Mouse (Mus musculus) limb, embryonic 10.5 days (tissue): Measurements from ENCODE around the gene Pdzk1. TPM values are rescaled to one million over a fixed set of nuclear protein-coding genes. Genes with fewer than 3 reads are reported as not detected.
A peak's percentile ranks its signal among the peaks of the same experiment; 100 is the strongest.

Source experiments
- DNase-seq: peaks from one replicate; pipeline ENCODE4 v3.0.0-alpha.2; 2017; ENCODE audit warnings: low spot score
- H3K27ac ChIP-seq: fragments of 300-500 bp; sonication (generic); 2 replicates; pipeline ENCODE4 v1.5.1; 2016; ENCODE audit warnings: mild to moderate bottlenecking
- H3K27me3 ChIP-seq: fragments of 300-500 bp; sonication (generic); 2 replicates; pipeline ENCODE4 v1.6.1; 2016; ENCODE audit warnings: low read depth, mild to moderate bottlenecking; ENCODE audit not compliant: poor library complexity, severe bottlenecking
- H3K36me3 ChIP-seq: fragments of 300-500 bp; sonication (generic); 2 replicates; pipeline ENCODE4 v1.6.1; 2016; ENCODE audit warnings: mild to moderate bottlenecking, moderate library complexity
- H3K4me1 ChIP-seq: fragments of 300-500 bp; sonication (generic); 2 replicates; pipeline ENCODE4 v1.6.1; 2016
- H3K4me3 ChIP-seq: fragments of 300-500 bp; sonication (generic); 2 replicates; pipeline ENCODE4 v1.5.1; 2016; ENCODE audit warnings: mild to moderate bottlenecking, moderate library complexity
- H3K9me3 ChIP-seq: fragments of 300-500 bp; sonication (generic); replicated peaks from 2 replicates; pipeline ENCODE4 v1.6.1; 2016; ENCODE audit warnings: mild to moderate bottlenecking
- WGBS: fragments of 180-500 bp; shearing (Covaris S2); methylation state at CpG from one replicate; pipeline ENCODE4 v1.1.7; 2016; 5-methylcytosine and 5-hydroxymethylcytosine counted together
- polyA plus RNA-seq: library from polyadenylated mRNA; unstranded; fragments of >200 nt; fragmentation: Nextera tagmentation; extraction: Ambion mirVana; gene quantifications from 2 replicates; pipeline ENCODE4 v1.2.1, GENCODE M21; 2016

The Pdzk1 gene
- polyA plus RNA-seq, 1 experiment from 2014 or later: not detected

DNA sequence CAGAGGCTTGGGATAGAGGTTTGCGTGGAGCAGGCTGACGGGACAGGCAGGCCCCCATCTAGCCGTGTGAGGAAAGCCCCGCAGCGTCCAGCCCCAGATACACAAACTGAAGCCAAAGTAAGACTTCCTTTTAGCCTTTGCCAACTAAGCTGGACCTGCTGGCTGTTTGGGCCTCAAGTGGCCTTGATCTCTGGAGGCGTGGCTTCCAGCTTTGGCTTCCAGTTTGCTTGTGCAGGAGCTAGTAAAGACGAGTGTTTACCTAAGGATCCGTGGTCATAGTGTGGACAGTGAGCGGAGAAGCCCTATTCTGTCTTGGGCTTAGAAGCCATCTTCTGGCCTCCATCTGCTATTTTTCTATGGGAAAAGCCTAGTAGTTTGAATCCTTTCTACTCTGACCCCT is 16.7 kb downstream of the Pdzk1 start:
- Histone ChIP-seq H3K27me3 (no peaks in the 10 kb centered on the region), H3K4me3 (no peak overlapping the region), H3K4me1 (peaks cover 17% of the 10 kb centered on the region), H3K27ac (no peak overlapping the region), H3K36me3 (no peaks in the 10 kb centered on the region), H3K9me3 (no peaks in the 10 kb centered on the region)
- no peak for DNase-seq
- WGBS: 90% methylated on average over 9 of the region's 9 CpGs

DNA sequence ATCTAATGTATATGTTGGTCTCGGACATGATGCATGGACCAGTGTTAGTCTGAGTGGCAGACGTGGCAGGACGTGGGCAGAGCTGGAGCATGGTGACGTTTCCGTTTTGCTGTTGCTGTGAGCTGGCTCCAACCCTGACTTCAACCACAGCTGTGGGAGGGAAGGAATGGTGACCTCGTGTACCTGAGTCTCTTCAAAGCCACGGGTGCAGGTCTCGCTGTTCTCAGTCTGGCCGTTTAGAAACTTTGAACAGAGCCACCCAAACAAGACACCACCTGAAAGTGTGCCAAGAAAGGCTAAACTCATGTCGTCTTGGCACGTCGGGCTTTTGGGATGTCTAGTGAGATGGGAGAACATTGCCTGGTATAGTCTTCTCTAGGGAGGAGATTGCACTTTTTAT is 17.9 kb downstream of the Pdzk1 start:
- no peak overlapping the region for H3K4me3 ChIP-seq
- peaks cover 17% of the 10 kb centered on the region for H3K4me1 ChIP-seq
- H3K36me3 ChIP-seq: no peaks in the 10 kb centered on the region
- H3K27me3 ChIP-seq: no peaks in the 10 kb centered on the region
- no peak for DNase-seq
- no peaks in the 10 kb centered on the region for H3K9me3 ChIP-seq
- WGBS: 89% methylated on average over 12 of the region's 12 CpGs
- H3K27ac ChIP-seq: 0 out of 2 replicates have a peak overlapping the region, but pooled peaks have one; percentile 7

DNA sequence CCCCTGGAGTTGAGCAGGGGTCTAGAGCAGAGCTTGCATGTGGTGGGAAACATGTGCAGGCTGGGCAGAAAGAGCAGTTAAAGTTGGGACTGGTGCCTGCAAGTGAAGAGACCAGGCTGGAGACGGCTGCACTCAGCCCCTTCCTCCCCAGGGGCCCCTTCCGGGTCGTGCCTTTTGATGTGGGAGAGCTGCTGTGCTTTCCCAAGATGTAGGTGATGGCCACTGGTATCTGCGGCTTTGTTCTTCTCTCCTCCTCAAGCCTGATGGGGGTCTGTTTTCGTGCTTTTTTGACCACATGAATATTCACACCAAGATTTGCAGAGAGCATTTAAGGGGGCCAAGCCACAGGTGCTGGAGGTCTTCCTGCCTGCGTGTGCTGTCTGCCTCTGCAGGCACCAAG is 18.6 kb downstream of the Pdzk1 start:
- Histone ChIP-seq H3K4me3 (no peak overlapping the region), H3K4me1 (peaks cover 17% of the 10 kb centered on the region), H3K36me3 (no peaks in the 10 kb centered on the region), H3K9me3 (no peaks in the 10 kb centered on the region), H3K27me3 (no peaks in the 10 kb centered on the region), H3K27ac (peak overlapping the region; percentile 7; the same call in 1 of the 2 replicates)
- 16% methylated on average over 6 of the region's 6 CpGs for WGBS
- peak; percentile 34 for DNase-seq

DNA sequence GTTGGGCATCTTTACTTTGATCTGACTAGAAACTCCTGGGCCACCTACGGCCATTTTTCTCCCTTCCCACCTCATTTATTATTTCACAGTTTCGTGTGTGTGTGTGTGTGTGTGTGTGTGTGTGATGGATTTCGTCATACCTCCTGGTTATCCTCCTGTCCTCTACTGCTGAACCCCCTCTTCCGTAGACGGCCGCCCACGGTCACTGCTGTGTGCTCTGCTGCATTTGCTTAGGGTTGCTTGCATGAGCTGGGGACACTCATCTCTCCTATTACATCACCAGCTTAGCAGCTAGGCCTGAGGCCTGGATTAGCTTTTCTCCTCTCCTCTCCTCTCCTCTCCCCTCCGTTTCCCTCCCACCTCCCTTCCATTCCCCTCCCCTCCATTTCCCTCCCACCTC is 19.4 kb downstream of the Pdzk1 start:
- Histone ChIP-seq H3K27me3 (no peaks in the 10 kb centered on the region), H3K27ac (no peak overlapping the region), H3K4me3 (no peak overlapping the region), H3K9me3 (no peaks in the 10 kb centered on the region), H3K36me3 (no peaks in the 10 kb centered on the region), H3K4me1 (peaks cover 17% of the 10 kb centered on the region)
- 90% methylated on average over 7 of the region's 8 CpGs for WGBS
- DNase-seq: no peak

DNA sequence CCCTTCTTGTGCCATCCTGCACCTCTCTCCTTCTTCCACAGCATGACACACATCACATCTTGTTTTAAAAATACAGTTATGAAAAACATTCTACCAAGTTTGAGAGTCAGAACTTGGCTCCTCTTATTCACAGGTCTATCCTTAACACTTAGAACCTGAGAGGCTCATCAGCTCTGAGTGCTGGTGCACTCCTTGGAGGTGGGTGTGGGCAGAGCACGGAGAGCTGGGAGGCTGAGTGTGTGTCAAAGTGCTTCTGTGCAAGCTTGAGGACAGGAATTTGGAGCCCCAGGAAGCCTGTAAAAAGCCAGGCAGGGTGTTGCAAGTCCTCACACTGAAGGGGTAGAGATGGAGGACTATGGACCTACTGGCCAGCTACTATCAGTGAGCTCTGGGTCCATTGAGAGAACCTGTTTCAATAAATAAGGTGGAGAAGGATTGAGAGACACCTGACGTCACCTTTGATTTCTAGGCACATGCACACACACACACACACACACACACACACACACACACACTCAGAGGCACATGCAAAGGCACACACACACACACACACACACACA is 20.2 kb downstream of the Pdzk1 start:
- Histone ChIP-seq H3K9me3 (no peaks in the 10 kb centered on the region), H3K36me3 (no peaks in the 10 kb centered on the region), H3K27ac (no peak overlapping the region), H3K4me3 (no peak overlapping the region), H3K27me3 (no peaks in the 10 kb centered on the region), H3K4me1 (peaks cover 17% of the 10 kb centered on the region)
- DNase-seq: no peak
- WGBS: 93% methylated on average over 2 of the region's 2 CpGs

DNA sequence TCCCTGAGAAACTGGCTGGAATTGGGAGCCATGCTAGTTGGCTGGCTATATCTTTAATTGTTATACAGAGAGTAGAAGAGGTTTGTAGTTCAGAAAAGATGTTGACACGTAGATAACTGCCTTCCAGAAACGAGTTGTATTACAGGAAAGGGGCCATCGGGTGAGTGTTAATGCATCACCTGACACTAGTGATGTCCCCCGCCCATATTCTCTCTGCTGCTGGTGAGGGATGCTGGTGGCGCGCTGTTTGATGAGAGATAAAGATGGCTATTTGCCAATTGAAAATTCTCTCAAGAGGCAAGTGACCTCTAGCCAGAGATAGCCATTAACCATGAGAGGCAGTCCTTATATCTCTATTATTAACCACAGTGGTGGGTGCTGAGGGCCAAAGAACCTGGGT is 23.5 kb downstream of the Pdzk1 start:
- DNase-seq: no peak
- Histone ChIP-seq H3K27me3 (no peaks in the 10 kb centered on the region), H3K4me1 (peaks cover 6% of the 10 kb centered on the region), H3K4me3 (no peak overlapping the region), H3K9me3 (no peaks in the 10 kb centered on the region), H3K27ac (no peak overlapping the region), H3K36me3 (no peaks in the 10 kb centered on the region)
- WGBS: 79% methylated on average over 6 of the region's 6 CpGs

DNA sequence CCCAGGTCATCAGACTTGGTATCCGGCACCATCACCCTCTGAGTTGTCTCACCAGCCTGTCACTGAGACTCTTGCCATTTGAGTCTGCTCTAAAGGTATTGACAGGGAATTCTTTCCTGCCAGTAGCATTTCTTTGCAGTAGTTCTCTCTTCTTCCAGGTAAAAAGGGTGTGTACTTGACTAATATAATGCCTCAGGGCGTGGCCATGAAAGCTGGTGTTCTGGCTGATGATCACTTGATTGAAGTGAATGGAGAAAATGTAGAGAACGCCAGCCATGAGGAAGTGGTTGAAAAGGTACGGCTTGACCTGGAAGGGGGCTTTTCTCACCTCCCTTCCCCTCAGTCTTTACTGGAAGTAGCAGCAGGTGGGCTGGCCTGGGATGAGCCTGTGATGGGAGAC is 25.3 kb downstream of the Pdzk1 start:
- no peaks in the 10 kb centered on the region for H3K4me1 ChIP-seq
- WGBS: 87% methylated on average over 4 of the region's 4 CpGs
- H3K27me3 ChIP-seq: no peaks in the 10 kb centered on the region
- no peak overlapping the region for H3K4me3 ChIP-seq
- no peaks in the 10 kb centered on the region for H3K36me3 ChIP-seq
- H3K9me3 ChIP-seq: no peaks in the 10 kb centered on the region
- no peak overlapping the region for H3K27ac ChIP-seq
- DNase-seq: no peak

DNA sequence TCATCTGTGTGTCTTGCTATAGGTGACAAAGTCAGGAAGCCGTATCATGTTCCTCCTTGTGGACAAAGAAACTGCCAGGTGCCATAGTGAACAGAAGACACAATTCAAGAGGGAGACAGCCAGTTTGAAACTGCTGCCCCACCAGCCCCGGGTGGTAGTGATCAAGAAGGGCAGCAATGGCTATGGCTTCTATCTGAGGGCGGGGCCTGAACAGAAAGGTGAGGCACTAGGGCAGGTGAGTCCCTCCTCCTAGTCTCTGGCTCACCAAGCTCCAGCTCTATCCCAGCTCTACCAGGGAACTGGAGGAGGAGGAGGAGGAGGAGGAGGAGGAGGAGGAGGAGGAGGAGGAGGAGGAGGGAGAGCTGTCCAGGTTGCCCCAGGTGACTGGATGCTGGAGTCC is 26.7 kb downstream of the Pdzk1 start:
- Histone ChIP-seq H3K9me3 (no peaks in the 10 kb centered on the region), H3K27me3 (no peaks in the 10 kb centered on the region), H3K4me3 (no peak overlapping the region), H3K36me3 (no peaks in the 10 kb centered on the region), H3K4me1 (no peaks in the 10 kb centered on the region), H3K27ac (no peak overlapping the region)
- WGBS: 79% methylated on average over 3 of the region's 3 CpGs
- DNase-seq: no peak

DNA sequence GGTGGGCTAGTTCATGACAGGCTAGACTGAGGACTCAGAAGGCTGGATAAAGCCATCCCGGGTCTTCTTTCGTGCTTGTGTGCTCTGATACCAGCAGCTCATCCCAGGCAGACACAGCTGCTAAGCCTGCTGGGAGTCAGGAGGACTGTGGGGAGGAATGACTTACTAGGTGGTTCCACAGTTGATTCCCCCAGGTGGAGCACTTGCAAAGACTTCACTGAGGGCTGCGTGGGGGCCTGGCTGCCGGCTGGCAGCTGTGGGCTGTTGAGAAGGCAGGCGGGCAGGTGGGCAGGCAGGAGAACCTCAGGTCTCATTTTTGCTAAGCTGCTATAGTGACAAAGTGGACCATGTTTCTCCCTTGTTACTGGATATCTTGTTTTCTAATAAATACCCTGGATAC is 31.4 kb downstream of the Pdzk1 start:
- H3K4me3 ChIP-seq: no peak overlapping the region
- no peaks in the 10 kb centered on the region for H3K27me3 ChIP-seq
- no peaks in the 10 kb centered on the region for H3K9me3 ChIP-seq
- H3K4me1 ChIP-seq: no peaks in the 10 kb centered on the region
- H3K36me3 ChIP-seq: no peaks in the 10 kb centered on the region
- 94% methylated on average over 5 of the region's 5 CpGs for WGBS
- no peak overlapping the region for H3K27ac ChIP-seq
- no peak for DNase-seq

DNA sequence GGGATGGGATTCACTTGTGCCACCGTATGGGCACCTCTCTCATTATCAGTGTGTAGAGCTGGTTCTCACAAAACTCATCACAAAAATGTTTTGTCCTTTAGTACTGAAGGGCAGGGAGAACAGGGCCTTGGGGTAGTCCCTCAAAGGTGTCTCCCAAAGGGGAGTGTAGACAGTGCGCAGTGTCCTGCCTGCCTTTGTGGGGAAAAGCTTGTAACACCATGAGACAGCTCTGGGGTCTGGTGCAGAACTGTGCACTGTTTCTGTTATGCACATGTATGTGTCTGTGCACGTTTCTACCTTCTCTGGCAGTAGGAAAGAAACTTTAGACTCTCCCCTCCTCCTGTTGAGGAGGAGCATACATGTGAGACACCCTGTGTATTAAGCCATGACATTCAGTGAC is 38.8 kb downstream of the Pdzk1 start:
- H3K36me3 ChIP-seq: peaks cover 52% of the 10 kb centered on the region
- DNase-seq: no peak
- H3K4me3 ChIP-seq: no peak overlapping the region
- WGBS: 92% methylated on average over 3 of the region's 3 CpGs
- no peak overlapping the region for H3K27ac ChIP-seq
- H3K27me3 ChIP-seq: no peaks in the 10 kb centered on the region
- H3K9me3 ChIP-seq: no peaks in the 10 kb centered on the region
- H3K4me1 ChIP-seq: no peaks in the 10 kb centered on the region

DNA sequence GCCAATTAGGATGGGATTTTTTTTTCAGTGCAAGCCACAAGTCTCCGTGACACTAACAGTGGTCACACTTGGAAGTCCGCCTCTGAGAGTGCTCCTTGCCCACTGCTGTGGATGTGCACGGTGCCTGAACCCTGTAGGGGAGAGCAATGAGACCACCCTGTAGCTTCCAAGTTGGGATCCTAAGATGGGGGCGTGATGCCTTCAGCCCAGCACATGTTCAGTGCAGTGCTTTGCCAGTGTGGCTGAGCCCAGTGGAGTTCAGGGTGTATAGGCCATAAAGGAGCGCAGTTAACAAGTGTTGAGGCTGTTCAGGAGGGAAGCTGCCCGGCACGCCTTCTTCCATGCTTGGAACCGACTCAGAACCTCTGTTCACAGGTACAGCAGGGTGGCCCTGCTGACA is 39.5 kb downstream of the Pdzk1 start:
- no peak for DNase-seq
- peaks cover 59% of the 10 kb centered on the region for H3K36me3 ChIP-seq
- no peaks in the 10 kb centered on the region for H3K27me3 ChIP-seq
- no peak overlapping the region for H3K4me3 ChIP-seq
- H3K27ac ChIP-seq: no peak overlapping the region
- 95% methylated on average over 8 of the region's 8 CpGs for WGBS
- H3K4me1 ChIP-seq: no peaks in the 10 kb centered on the region
- no peaks in the 10 kb centered on the region for H3K9me3 ChIP-seq

DNA sequence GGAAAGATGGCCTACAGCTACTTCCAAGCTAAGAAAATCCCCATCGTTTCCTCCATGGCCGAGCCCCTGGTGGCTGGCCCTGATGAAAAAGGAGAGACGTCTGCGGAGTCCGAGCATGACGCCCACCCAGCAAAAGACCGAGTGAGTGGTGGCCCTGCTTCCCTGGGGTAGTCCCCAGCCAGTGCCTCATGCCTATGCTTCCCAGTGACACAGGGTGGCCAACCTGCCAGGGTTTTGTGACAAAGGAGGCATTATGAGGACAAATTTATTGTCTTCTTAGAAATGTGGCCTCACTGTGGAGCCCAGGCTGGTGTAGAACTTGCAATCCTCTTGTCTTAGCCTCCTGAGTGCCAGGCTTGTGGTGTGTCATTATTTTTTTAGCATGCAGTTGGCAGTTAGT is 40.0 kb downstream of the Pdzk1 start:
- Histone ChIP-seq H3K27me3 (no peaks in the 10 kb centered on the region), H3K4me1 (no peaks in the 10 kb centered on the region), H3K27ac (no peak overlapping the region), H3K9me3 (no peaks in the 10 kb centered on the region), H3K4me3 (no peak overlapping the region), H3K36me3 (peaks cover 64% of the 10 kb centered on the region)
- no peak for DNase-seq
- 90% methylated on average over 7 of the region's 7 CpGs for WGBS

DNA sequence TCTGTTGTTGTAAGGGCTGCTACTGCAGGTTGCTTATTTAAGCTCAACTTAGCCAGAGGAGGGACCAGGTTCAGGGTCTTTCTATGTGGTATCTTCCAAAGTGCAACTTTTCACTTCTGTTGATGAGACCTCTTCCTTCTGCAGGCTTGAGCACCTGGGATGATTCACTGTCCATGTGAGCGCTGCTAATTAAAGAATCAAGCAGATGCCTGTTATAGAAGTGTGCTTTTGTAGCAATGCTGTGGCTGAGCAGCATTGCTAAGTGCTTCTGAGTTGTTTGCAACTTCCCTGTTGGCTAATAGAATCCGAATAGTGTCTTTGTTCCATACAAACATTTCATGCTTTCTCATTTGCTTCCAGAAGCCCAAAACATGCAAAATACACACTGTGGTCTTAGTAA is 41.2 kb downstream of the Pdzk1 start:
- no peak overlapping the region for H3K27ac ChIP-seq
- WGBS: 96% methylated on average over 2 of the region's 2 CpGs
- H3K4me1 ChIP-seq: no peaks in the 10 kb centered on the region
- H3K9me3 ChIP-seq: no peaks in the 10 kb centered on the region
- H3K4me3 ChIP-seq: no peak overlapping the region
- no peak for DNase-seq
- peaks cover 74% of the 10 kb centered on the region for H3K36me3 ChIP-seq
- H3K27me3 ChIP-seq: no peaks in the 10 kb centered on the region

DNA sequence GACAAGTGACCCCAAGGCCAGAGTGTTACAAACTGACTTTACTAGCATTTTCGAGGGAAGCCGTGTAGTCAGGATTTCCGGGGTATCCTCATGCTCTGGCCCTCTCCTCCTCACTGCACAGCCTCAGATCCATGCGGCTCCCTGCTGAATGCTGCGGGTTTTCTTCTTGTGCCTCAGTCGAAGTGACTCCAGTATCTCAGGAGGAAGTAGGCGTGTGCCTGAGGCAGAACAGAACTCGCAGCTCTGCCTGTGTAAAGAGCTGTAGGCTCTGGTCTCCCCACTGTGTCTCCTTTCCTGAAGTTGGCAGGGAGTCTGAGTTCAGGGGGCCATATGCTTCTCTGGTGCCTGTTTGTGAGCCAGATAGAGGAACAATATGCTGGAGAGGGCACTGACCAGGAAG is 42.0 kb downstream of the Pdzk1 start:
- 90% methylated on average over 8 of the region's 8 CpGs for WGBS
- no peak overlapping the region for H3K27ac ChIP-seq
- DNase-seq: no peak
- no peak overlapping the region for H3K4me3 ChIP-seq
- H3K9me3 ChIP-seq: no peaks in the 10 kb centered on the region
- peaks cover 82% of the 10 kb centered on the region for H3K36me3 ChIP-seq
- H3K4me1 ChIP-seq: no peaks in the 10 kb centered on the region
- no peaks in the 10 kb centered on the region for H3K27me3 ChIP-seq
